Mouse (Mus musculus) brain, embryonic 14.5 days (tissue): Measurements from ENCODE around the gene Bmp8a.

Experiments used
- CTCF ChIP-seq: fragments of 200-500 bp; IDR thresholded peaks from 2 replicates; pipeline ENCODE4 v1.5.1; 2012; ENCODE audit warnings: inconsistent platforms, mild to moderate bottlenecking, moderate library complexity, borderline replicate concordance; ENCODE audit not compliant: insufficient read depth, insufficient read length; ENCODE audit errors: extremely low read depth
- POLR2A ChIP-seq: fragments of 200-500 bp; IDR thresholded peaks from 2 replicates; pipeline ENCODE4 v1.6.1; 2012; ENCODE audit warnings: mild to moderate bottlenecking, inconsistent platforms, borderline replicate concordance; ENCODE audit not compliant: poor library complexity, insufficient read depth, insufficient read length, severe bottlenecking; ENCODE audit errors: extremely low read depth

DNA sequence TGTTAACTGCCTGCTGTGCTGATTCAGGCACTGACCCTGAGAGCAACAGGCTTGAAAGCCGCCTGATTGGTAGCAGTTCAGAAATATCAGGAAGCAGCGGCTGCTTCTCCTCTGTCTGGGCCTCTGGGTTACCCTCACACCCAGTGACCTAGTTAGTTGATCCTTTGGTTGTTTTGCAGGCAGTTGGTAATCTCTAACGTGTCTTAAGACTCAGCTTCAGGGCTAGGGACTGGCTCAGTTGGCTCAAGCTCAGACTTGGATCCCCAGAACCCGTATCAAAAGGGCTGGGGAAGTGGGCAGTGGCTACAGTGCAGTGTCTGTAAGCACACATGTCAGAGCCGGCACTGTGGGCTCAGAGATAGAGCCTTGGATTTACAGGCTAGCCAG lies 46.9 kb downstream of the Bmp8a start:
- no peak for TF ChIP-seq CTCF
- TF ChIP-seq POLR2A, result no peak
